Comparison of ENCODE assay signal across 8 mouse cellular contexts in the genomic region with DNA sequence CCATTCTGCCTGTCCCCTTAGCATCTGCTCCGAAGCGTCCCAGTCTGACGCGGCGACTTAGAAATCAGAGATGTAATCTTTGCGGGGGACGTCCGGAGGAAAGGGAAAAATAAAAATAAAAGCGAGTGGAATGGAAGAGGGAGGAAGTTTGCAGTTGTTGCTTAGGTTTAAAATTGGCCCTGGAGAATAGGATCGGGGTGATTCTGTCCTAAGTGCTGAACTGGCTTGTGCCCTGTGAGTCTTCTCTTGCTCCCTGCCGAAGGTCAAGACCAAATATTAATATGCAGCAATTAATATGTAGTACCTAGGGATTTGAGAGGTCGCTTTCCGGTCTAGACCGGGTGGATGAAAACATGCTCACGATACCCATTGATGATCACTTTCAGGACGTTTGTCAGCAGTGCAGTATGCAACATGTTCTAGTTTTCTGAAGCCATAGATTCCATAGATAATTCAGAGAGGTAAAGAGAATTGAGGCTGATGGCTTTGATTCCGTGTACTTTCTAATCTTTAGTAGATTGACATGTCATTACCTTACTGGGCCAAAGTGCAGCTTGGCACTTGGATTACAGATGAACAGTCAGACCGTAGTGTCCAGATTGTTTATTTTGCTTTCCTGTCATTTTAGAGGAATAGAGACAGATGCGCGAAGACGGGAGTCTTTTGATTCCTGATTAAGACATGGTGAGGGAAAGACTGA. TPM values are rescaled to one million over a fixed set of nuclear protein-coding genes. Genes with fewer than 3 reads are reported as not detected.
DNase-seq lines count a peak whose midpoint lies in the region; ATAC-seq and TF ChIP-seq lines count a peak whose summit lies in the region.

No protein-coding gene starts in this region.

- H3K36me3 ChIP-seq in thymus, adult 2 months (ENCODE audit: control insufficient read depth, insufficient read depth, low read length), result no peaks in the 10 kb centered on the region
- 0 out of 2 replicates have a peak, but pooled peaks cover 4% of the 10 kb centered on the region for H3K36me3 ChIP-seq in intestine, postnatal 0 days (ENCODE audit: control insufficient read depth, insufficient read depth)
- no peaks in the 10 kb centered on the region for H3K36me3 ChIP-seq in neural tube, embryonic 12.5 days

- ATAC-seq in intestine, postnatal 0 days, result peak; percentile 9
- ATAC-seq in neural tube, embryonic 12.5 days (ENCODE audit: low FRiP score, low read depth), result peak; percentile 6

- no peak for TF ChIP-seq POLR2A in thymus, adult 2 months (IDR thresholded peaks at IDR 0.05; ENCODE audit: control insufficient read depth, extremely low read depth, insufficient read depth, low read length, poor library complexity)

- WGBS in thymus, adult 2 months, result 9% methylated on average over 21 of the region's 21 CpGs
- 2% methylated on average over 21 of the region's 21 CpGs for WGBS in intestine, postnatal 0 days
- 14% methylated on average over 21 of the region's 21 CpGs for WGBS in neural tube, embryonic 12.5 days

- H3K4me1 ChIP-seq in thymus, adult 2 months (replicated peaks; ENCODE audit: control insufficient read depth, insufficient read depth, low read length), result peaks cover 13% of the 10 kb centered on the region
- H3K4me1 ChIP-seq in intestine, postnatal 0 days (replicated peaks; ENCODE audit: control insufficient read depth, insufficient read depth, low read length), result peaks cover 5% of the 10 kb centered on the region; the same call in 1 of the 2 replicates
- H3K4me1 ChIP-seq in neural tube, embryonic 12.5 days, result 0 out of 2 replicates have a peak, but pooled peaks cover 8% of the 10 kb centered on the region

- peak; percentile 8 for DNase-seq in cerebellum, postnatal 10 days
- no peak for DNase-seq in cerebellum, postnatal 4 days (ENCODE audit: low spot score in 2 of 2)
- DNase-seq in thymus, adult 2 months, result no peak
- DNase-seq in thymus, postnatal 14 days, result no peak
- no peak for DNase-seq in urinary bladder, postnatal 4 days (ENCODE audit: low spot score in 2 of 2)
- no peak for DNase-seq in frontal cortex, adult 2 months (ENCODE audit: extremely low spot score in 1 of 2, low spot score in 1 of 2)

- H3K4me3 ChIP-seq in thymus, adult 2 months (ENCODE audit: control insufficient read depth, insufficient read depth, low read length), result peak overlapping the region; percentile 89
- peak overlapping the region; percentile 90 for H3K4me3 ChIP-seq in intestine, postnatal 0 days (ENCODE audit: low read depth, low read length)
- peak overlapping the region; percentile 71 for H3K4me3 ChIP-seq in neural tube, embryonic 12.5 days

- H3K9me3 ChIP-seq in intestine, postnatal 0 days (ENCODE audit: control insufficient read depth), result no peaks in the 10 kb centered on the region
- H3K9me3 ChIP-seq in neural tube, embryonic 12.5 days, result no peaks in the 10 kb centered on the region

- no peak overlapping the region; the same call in 1 of the 2 replicates for H3K27ac ChIP-seq in thymus, adult 2 months (ENCODE audit: control insufficient read depth, insufficient read depth, low read length)
- H3K27ac ChIP-seq in intestine, postnatal 0 days (ENCODE audit: low read depth, low read length), result peak overlapping the region; percentile 94
- peak overlapping the region; percentile 84; the same call in 1 of the 2 replicates for H3K27ac ChIP-seq in neural tube, embryonic 12.5 days

- H3K4me2 ChIP-seq in intestine, postnatal 0 days (replicated peaks; ENCODE audit: low read depth), result peak overlapping the region; percentile 75
- H3K4me2 ChIP-seq in neural tube, embryonic 12.5 days (replicated peaks), result peak overlapping the region; percentile 69

- no peaks in the 10 kb centered on the region for H3K27me3 ChIP-seq in thymus, adult 2 months (ENCODE audit: control insufficient read depth, insufficient read depth, low read length)
- no peaks in the 10 kb centered on the region for H3K27me3 ChIP-seq in intestine, postnatal 0 days (replicated peaks; ENCODE audit: control insufficient read depth, insufficient read depth, low read length)
- no peaks in the 10 kb centered on the region for H3K27me3 ChIP-seq in neural tube, embryonic 12.5 days (replicated peaks)

- TF ChIP-seq CTCF in thymus, adult 2 months (IDR thresholded peaks at IDR 0.05; ENCODE audit: borderline replicate concordance, control insufficient read depth, extremely low read depth, insufficient read depth, low read length, poor library complexity), result no peak
- TF ChIP-seq CTCF in intestine, postnatal 0 days (IDR thresholded peaks at IDR 0.05; ENCODE audit: low read depth), result no peak

- peak overlapping the region; percentile 90 for H3K9ac ChIP-seq in intestine, postnatal 0 days (ENCODE audit: low read depth, low read length)
- peak overlapping the region; percentile 80 for H3K9ac ChIP-seq in neural tube, embryonic 12.5 days

RNA-seq across cellular contexts. Expression of a gene that starts 0.7 kb away (rescaled TPM):
- polyA plus RNA-seq in thymus, adult 2 months (2012; rRNA removed), result 11.1 and 13.7 TPM in 2 replicates
- polyA plus RNA-seq in intestine, postnatal 0 days (2015; fragmentation: Nextera tagmentation; extraction: Ambion mirVana), result 32.4 and 32.7 TPM in 2 replicates
- 23.2 and 26.6 TPM in 2 replicates for polyA plus RNA-seq in neural tube, embryonic 12.5 days (2016; fragmentation: Nextera tagmentation; extraction: Ambion mirVana)
- polyA plus RNA-seq in frontal cortex, adult 2 months (2012; rRNA removed), result 7.2 and 9.4 TPM in 2 replicates

RNA-seq across cellular contexts. Expression of a gene that starts 25.2 kb away (rescaled TPM):
- 0.24 and 0.27 TPM in 2 replicates for polyA plus RNA-seq in thymus, adult 2 months (2012; rRNA removed)
- polyA plus RNA-seq in intestine, postnatal 0 days (2015; fragmentation: Nextera tagmentation; extraction: Ambion mirVana), result 0.86 and 0.90 TPM in 2 replicates
- 33.7 and 40.8 TPM in 2 replicates for polyA plus RNA-seq in neural tube, embryonic 12.5 days (2016; fragmentation: Nextera tagmentation; extraction: Ambion mirVana)
- 1.7 and 2.0 TPM in 2 replicates for polyA plus RNA-seq in frontal cortex, adult 2 months (2012; rRNA removed)

RNA-seq across cellular contexts. Expression of a gene that starts 52.6 kb away (rescaled TPM):
- polyA plus RNA-seq in thymus, adult 2 months (2012; rRNA removed), result 6.3 and 6.7 TPM in 2 replicates
- 6.2 and 8.9 TPM in 2 replicates for polyA plus RNA-seq in intestine, postnatal 0 days (2015; fragmentation: Nextera tagmentation; extraction: Ambion mirVana)
- 11.3 and 11.4 TPM in 2 replicates for polyA plus RNA-seq in neural tube, embryonic 12.5 days (2016; fragmentation: Nextera tagmentation; extraction: Ambion mirVana)
- 5.6 and 5.7 TPM in 2 replicates for polyA plus RNA-seq in frontal cortex, adult 2 months (2012; rRNA removed)

RNA-seq across cellular contexts. Expression of a gene that starts 52.9 kb away (rescaled TPM):
- polyA plus RNA-seq in thymus, adult 2 months (2012; rRNA removed), result 3.8 and 4.2 TPM in 2 replicates
- polyA plus RNA-seq in intestine, postnatal 0 days (2015; fragmentation: Nextera tagmentation; extraction: Ambion mirVana), result 3.7 and 4.6 TPM in 2 replicates
- polyA plus RNA-seq in neural tube, embryonic 12.5 days (2016; fragmentation: Nextera tagmentation; extraction: Ambion mirVana), result 15.2 and 17.8 TPM in 2 replicates
- polyA plus RNA-seq in frontal cortex, adult 2 months (2012; rRNA removed), result 20.2 and 23.3 TPM in 2 replicates

Comparison
In these comparisons a context has a peak if more than half of its experiments do, and no peak if none do; other contexts are left out.
1. DNase-seq: peak in cerebellum, postnatal 10 days (2 of 2); none in cerebellum, postnatal 4 days (0 of 2), thymus, adult 2 months (single experiment), thymus, postnatal 14 days (single experiment), urinary bladder, postnatal 4 days (0 of 2) and frontal cortex, adult 2 months (0 of 2).
2. RNA of a gene that starts 25.2 kb away (polyA plus RNA-seq): 33.7 to 40.8 TPM in neural tube, embryonic 12.5 days; 1.7 to 2.0 TPM in frontal cortex, adult 2 months, 0.86 to 0.90 TPM in intestine, postnatal 0 days and 0.24 to 0.27 TPM in thymus, adult 2 months; every median in the first group is over 10 times any median in the second.
3. Peak in every context shown above with its lines, with median percentiles within 50 percentile points of each other: H3K4me3 ChIP-seq.